Mouse (Mus musculus) macrophage (primary cell): ENCODE measurements around the gene Vegfa. TPM values are rescaled to one million over a fixed set of nuclear protein-coding genes. Genes with fewer than 3 reads are reported as not detected.

ENCODE experiments used
- H3K27ac ChIP-seq: fragments of 350-480 bp; formaldehyde crosslinking; 2 replicates; pipeline ENCODE4 v1.9.0; 2021
- H3K36me3 ChIP-seq: fragments of 350-480 bp; formaldehyde crosslinking; 2 replicates; pipeline ENCODE4 v1.9.0; 2021; ENCODE audit errors: inconsistent target
- H3K4me3 ChIP-seq: fragments of 350-480 bp; formaldehyde crosslinking; 2 replicates; pipeline ENCODE4 v1.9.0; 2021; ENCODE audit errors: inconsistent target
- H3K79me2 ChIP-seq: fragments of 350-480 bp; formaldehyde crosslinking; 2 replicates; pipeline ENCODE4 v1.9.0; 2021; ENCODE audit errors: inconsistent target
- WGBS: methylation state at CpG from one replicate; pipeline ENCODE4 v1.1.7; 2026; ENCODE audit warnings: inconsistent platforms; ENCODE audit not compliant: missing documents; 5-methylcytosine and 5-hydroxymethylcytosine counted together
- polyA plus RNA-seq: library from polyadenylated mRNA; stranded (reverse); fragments of 250-400 nt; gene quantifications from 3 replicates; pipeline ENCODE4 v1.2.4, GENCODE M21; 2018; ENCODE audit warnings: inconsistent platforms

Vegfa gene
- polyA plus RNA-seq, 1 experiment from 2014 or later: 80.7 TPM

- Histone ChIP-seq H3K4me3 (no peak overlapping the region), H3K27ac (no peak overlapping the region), H3K79me2 (peaks cover 39% of the 10 kb centered on the region; the same call in 1 of the 2 replicates), H3K36me3 (peaks cover 63% of the 10 kb centered on the region)
- 95% methylated on average over 11 of the region's 11 CpGs for WGBS
Measured at GRCm38 (mm10) chr17:46025927-46026668, 6.1 kb downstream of the Vegfa start.

- peaks cover 34% of the 10 kb centered on the region; the same call in 1 of the 2 replicates for H3K79me2 ChIP-seq
- WGBS: 96% methylated on average over 15 of the region's 15 CpGs
- peaks cover 72% of the 10 kb centered on the region for H3K36me3 ChIP-seq
Measured at GRCm38 (mm10) chr17:46025207-46025606, 7.0 kb downstream of the Vegfa start.

GRCm38 (mm10) chr17:46024192-46024591 is 8.0 kb downstream of the Vegfa start:
- WGBS: 98% methylated on average over 5 of the region's 5 CpGs
- Histone ChIP-seq H3K79me2 (peaks cover 24% of the 10 kb centered on the region; the same call in 1 of the 2 replicates), H3K4me3 (no peak overlapping the region), H3K36me3 (peaks cover 82% of the 10 kb centered on the region), H3K27ac (no peak overlapping the region)

More at GRCm38 (mm10) chr17:46025207-46025606, 7.0 kb downstream of the Vegfa start:
- H3K4me3 ChIP-seq: no peak overlapping the region
- H3K27ac ChIP-seq: no peak overlapping the region

- H3K4me3 ChIP-seq: no peak overlapping the region
- peaks cover 89% of the 10 kb centered on the region for H3K36me3 ChIP-seq
- peaks cover 18% of the 10 kb centered on the region; the same call in 1 of the 2 replicates for H3K79me2 ChIP-seq
- no peak overlapping the region for H3K27ac ChIP-seq
- WGBS: 96% methylated on average over 8 of the region's 8 CpGs
Measured at GRCm38 (mm10) chr17:46023572-46023971, 8.6 kb downstream of the Vegfa start.

- H3K27ac ChIP-seq: no peak overlapping the region
- peaks cover 11% of the 10 kb centered on the region; the same call in 1 of the 2 replicates for H3K79me2 ChIP-seq
- H3K4me3 ChIP-seq: no peak overlapping the region
- WGBS: 94% methylated on average over 5 of the region's 6 CpGs
- H3K36me3 ChIP-seq: peaks cover 93% of the 10 kb centered on the region
Measured at GRCm38 (mm10) chr17:46022934-46023333, 9.2 kb downstream of the Vegfa start.

- WGBS: 83% methylated on average over 3 of the region's 4 CpGs
- H3K4me3 ChIP-seq: no peak overlapping the region
- no peak overlapping the region for H3K27ac ChIP-seq
- H3K36me3 ChIP-seq: peaks cover 97% of the 10 kb centered on the region
- H3K79me2 ChIP-seq: peaks cover 6% of the 10 kb centered on the region; the same call in 1 of the 2 replicates
Measured at GRCm38 (mm10) chr17:46022427-46022826, 9.7 kb downstream of the Vegfa start.

GRCm38 (mm10) chr17:46021760-46022159 is 10.4 kb downstream of the Vegfa start:
- 95% methylated on average over 8 of the region's 9 CpGs for WGBS
- Histone ChIP-seq H3K79me2 (no peaks in the 10 kb centered on the region; the same call in 1 of the 2 replicates), H3K27ac (no peak overlapping the region), H3K36me3 (peaks cover 93% of the 10 kb centered on the region), H3K4me3 (no peak overlapping the region)

GRCm38 (mm10) chr17:46021173-46021572 is 11.0 kb downstream of the Vegfa start:
- Histone ChIP-seq H3K27ac (no peak overlapping the region), H3K36me3 (peaks cover 87% of the 10 kb centered on the region), H3K4me3 (no peak overlapping the region), H3K79me2 (no peaks in the 10 kb centered on the region; the same call in 1 of the 2 replicates)
- 95% methylated on average over 7 of the region's 7 CpGs for WGBS

- H3K4me3 ChIP-seq: no peak overlapping the region
- no peaks in the 10 kb centered on the region for H3K79me2 ChIP-seq
- no peak overlapping the region for H3K27ac ChIP-seq
- WGBS: 93% methylated on average over 7 of the region's 7 CpGs
- H3K36me3 ChIP-seq: peaks cover 81% of the 10 kb centered on the region
Measured at GRCm38 (mm10) chr17:46020579-46020978, 11.6 kb downstream of the Vegfa start.

GRCm38 (mm10) chr17:46018736-46019004 is 13.5 kb downstream of the Vegfa start:
- WGBS: 94% methylated on average over 9 of the region's 10 CpGs
- Histone ChIP-seq H3K4me3 (no peak overlapping the region), H3K36me3 (peaks cover 62% of the 10 kb centered on the region), H3K27ac (no peak overlapping the region), H3K79me2 (no peaks in the 10 kb centered on the region)

- H3K27ac ChIP-seq: no peak overlapping the region
- peaks cover 56% of the 10 kb centered on the region for H3K36me3 ChIP-seq
- H3K4me3 ChIP-seq: no peak overlapping the region
- no peaks in the 10 kb centered on the region for H3K79me2 ChIP-seq
- WGBS: 95% methylated on average over 24 of the region's 24 CpGs
Measured at GRCm38 (mm10) chr17:46017946-46018735, 14.0 kb downstream of the Vegfa start.

GRCm38 (mm10) chr17:46016617-46017016 is 15.6 kb downstream of the Vegfa start:
- H3K36me3 ChIP-seq: peaks cover 41% of the 10 kb centered on the region
- 100% methylated on average over 5 of the region's 5 CpGs for WGBS
- H3K27ac ChIP-seq: no peak overlapping the region

GRCm38 (mm10) chr17:46015967-46016366 is 16.2 kb downstream of the Vegfa start:
- no peak overlapping the region for H3K4me3 ChIP-seq
- WGBS: 93% methylated on average over 5 of the region's 6 CpGs
- H3K79me2 ChIP-seq: no peaks in the 10 kb centered on the region
- peaks cover 35% of the 10 kb centered on the region for H3K36me3 ChIP-seq
- no peak overlapping the region for H3K27ac ChIP-seq

More at GRCm38 (mm10) chr17:46016617-46017016, 15.6 kb downstream of the Vegfa start:
- Histone ChIP-seq H3K79me2 (no peaks in the 10 kb centered on the region), H3K4me3 (no peak overlapping the region)

GRCm38 (mm10) chr17:46014935-46015334 is 17.2 kb downstream of the Vegfa start:
- Histone ChIP-seq H3K4me3 (no peak overlapping the region), H3K27ac (no peak overlapping the region), H3K79me2 (no peaks in the 10 kb centered on the region), H3K36me3 (peaks cover 24% of the 10 kb centered on the region)
- WGBS: 74% methylated on average over 2 of the region's 2 CpGs

- H3K36me3 ChIP-seq: peaks cover 11% of the 10 kb centered on the region
- H3K79me2 ChIP-seq: no peaks in the 10 kb centered on the region
- no peak overlapping the region for H3K27ac ChIP-seq
- WGBS: 33% methylated on average over 15 of the region's 15 CpGs
- H3K4me3 ChIP-seq: no peak overlapping the region
Measured at GRCm38 (mm10) chr17:46013549-46013948, 18.6 kb downstream of the Vegfa start.
